Mouse (Mus musculus) adrenal gland, adult 2 months (tissue): ENCODE results near the gene Ppp4r3a. TPM values are rescaled to one million over a fixed set of nuclear protein-coding genes. Genes with fewer than 3 reads are reported as not detected.
"Not testable (repeated sequence)": the region's sequence is repeated elsewhere in the genome, so short reads cannot be mapped to it uniquely, and the experiment has no call there.

ENCODE experiments used
- DNase-seq: peaks from one replicate; pipeline ENCODE4 v3.0.0; 2021
- polyA plus RNA-seq: library from polyadenylated mRNA; depleted of rRNA; stranded (reverse); fragments of >200 nt; gene quantifications from 2 replicates; pipeline ENCODE4 v1.2.3, GENCODE M21; 2012
- total RNA-seq, 2 experiments: library from RNA; stranded (reverse); gene quantifications; 2 replicates each; pipeline ENCODE4 v1.2.3; 2021

Ppp4r3a gene
- total and polyA plus RNA-seq, 3 experiments, result 13.6 to 74.8 (median 42.6) TPM

DNA sequence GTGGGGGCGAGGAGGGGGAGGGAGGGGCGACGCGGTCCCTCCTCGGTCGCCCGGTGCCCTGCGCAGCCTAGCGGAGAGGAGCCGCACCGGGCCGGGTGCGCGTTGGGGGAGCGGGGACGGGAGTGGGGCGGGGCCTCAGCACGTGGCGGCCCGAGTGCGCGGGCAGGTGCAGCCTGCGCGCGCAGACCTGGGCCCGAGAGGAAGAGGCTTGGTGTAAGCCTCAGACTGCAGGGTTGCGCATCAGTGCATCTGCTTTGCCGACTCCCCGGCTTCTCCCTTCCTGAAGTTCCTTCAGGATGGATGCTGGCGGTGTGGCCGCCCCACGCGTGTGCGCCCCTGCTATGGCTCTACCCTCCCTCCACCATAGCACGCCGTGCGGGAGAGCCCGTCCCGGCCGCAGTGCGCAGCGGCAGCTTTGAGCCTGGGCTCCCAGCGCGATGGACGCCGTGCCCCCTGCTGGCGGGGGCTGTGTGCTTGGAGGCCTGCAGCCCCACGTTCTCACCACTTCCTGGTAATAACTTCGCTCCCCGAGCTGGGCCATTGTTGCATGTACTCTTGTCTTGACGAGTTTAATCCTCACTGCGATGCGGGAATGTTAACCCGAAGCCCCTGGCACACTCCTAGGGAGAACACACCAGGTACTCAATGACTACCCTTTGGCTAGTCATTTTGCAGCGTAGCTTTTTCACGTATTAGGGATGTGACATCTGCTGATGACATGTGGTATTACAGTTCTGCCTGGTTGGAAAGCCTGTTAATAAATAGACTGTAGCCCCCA lies 54.4 kb downstream of the Ppp4r3a start, which contains the start of gene Ccdc88c:
Gene Ccdc88c, minus strand, starts transcription at position 103 of the 778 bp plus-strand sequence.
- DNase-seq, result peak; percentile 84

DNA sequence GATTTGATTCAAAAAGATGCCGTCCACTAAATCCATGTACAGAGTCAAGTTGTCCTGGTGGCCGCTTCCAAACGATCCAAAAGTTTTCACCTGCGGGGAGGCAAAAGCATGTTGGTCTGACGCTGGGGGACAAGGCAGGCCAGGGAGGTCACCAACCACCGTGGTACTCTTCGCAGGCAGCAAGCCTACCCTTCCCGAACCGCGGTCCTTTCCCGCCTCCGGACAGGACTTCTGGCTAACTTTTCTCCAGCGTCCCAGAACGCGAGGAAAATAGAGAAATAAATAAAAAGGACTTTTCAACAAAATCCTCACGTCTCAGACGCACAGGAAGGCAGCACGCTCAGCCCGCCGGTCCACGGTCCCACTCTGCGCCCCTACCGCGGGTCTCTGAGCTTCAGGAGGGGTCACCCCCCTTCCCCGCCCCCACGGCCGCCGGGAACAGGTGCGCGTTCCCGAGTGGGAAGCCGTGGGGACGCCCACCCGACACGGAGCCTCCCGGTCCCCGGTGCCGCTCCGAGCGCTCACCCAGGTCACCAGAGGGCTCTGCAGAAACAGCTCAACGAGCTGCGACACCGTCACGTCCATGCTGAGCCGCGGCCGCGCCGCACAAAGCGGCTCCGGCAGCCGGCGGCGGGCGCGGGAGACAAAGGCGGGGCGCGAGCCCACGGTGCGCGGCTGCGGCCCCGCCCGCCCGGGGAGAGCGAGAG lies 55.1 kb downstream of the Ppp4r3a start:
- no peak for DNase-seq

DNA sequence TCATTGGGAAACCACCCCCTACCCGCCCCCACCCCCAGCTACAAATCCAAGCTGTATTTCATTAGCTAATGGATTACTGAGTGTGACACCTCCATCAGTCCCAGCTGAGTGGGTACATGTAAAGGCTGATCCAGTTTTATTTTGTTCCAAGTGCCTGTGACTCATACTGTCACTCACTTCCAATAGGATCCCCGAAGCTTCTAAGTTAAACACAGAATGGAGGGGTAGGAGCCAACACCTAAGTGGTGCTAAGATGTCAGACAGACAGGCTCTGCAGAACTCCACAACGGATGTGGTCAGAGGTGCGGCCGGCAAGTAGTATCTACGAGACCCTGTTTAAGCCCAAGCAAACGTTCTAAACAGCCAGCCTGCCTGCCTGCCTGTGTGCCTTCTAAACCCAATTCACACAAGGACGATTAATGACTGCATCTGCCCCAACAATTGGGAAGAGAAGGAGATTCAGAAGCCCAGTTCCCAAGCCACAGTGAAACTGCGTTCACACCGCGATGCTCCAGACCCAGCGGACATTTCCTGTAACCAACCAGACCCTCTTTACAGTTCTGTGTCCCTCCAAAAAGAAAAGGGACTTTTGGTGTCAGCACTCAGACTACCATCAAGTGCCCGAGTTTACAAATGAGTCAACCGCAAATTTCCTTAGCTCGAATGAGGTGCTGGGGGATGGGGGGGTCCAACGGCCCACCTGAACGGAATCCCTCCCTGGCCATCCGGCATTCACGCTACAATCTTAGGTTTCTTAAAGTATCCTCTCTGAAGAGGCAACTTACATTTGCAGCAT lies 55.9 kb downstream of the Ppp4r3a start:
- DNase-seq, result peak; percentile 26

DNA sequence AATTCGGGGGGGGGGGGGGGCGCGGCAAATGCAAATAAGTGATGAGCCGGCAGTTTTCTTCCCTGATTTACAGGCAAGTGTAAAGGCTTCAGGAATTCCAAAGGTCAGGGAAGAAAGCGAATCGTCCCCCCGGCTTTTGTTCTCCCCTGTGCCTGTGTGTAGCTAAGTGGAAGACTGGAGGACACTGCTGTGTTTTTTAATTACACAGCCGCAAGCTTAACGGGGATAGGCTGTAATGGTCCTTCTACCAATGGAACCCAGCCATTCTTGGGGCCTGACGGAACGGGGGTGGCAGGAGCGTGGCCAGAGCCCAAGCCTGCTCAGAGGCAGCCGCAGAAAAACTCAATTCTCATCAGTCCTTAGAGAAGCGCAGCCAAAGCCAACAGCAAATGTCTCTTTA lies 56.6 kb downstream of the Ppp4r3a start:
- DNase-seq, result no peak

DNA sequence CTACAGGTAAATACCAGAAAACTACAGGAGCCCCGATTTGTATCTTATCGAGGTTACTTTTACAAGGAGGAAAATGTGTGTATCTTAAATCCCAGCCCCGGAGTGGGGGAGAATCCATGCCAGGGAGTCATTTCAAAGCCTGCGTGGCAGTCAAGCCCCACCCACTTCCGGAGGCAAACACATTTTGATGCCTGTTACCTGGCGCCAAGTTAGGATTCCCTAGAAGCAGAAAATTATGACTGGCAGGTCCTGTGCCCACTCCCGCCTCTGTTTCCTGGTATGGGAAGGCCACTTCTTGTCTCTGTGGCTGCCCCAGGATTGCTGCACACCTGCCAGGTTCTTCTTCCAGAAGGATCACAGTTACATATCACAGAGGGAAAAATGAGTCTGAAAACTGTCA lies 57.0 kb downstream of the Ppp4r3a start:
- DNase-seq, result no peak

DNA sequence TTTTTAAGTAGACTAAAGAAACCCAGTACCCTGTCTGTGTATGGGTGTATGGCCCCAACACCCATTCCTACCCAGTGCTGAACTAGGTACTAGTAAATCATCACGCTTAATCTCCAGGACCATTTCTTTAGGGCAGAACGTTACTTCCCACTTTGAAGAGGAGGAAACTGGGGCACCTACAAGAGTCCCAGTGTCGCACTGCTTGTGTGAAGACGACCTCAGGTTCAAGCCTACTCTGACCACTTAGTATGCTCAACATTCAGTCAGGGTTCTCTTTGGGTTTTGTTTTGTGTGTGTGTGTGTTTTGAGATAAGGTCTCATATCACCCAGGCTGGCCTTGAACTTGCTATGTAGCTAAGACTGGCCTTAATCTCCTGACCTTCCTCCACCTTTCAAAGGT lies 57.5 kb downstream of the Ppp4r3a start:
- no peak for DNase-seq

DNA sequence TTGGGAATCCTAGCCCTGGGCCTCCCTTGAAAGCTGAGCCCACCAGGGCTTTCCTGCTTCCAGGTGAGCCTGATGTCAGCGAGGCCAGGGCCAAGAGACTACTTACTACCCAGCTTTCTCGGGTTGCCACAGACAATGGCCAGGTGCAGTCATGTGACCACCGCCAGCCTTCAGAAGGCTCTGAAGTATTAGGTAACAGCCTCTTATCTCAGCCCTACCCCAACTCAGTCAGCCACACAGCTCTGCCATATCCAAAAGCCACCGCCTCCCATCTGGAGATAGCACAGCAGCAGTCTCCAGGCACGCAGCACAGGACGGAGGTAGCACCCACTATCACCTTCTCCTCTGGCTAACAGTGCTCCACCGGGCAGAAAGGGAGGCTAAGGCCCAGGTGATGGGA lies 58.1 kb downstream of the Ppp4r3a start:
- no peak for DNase-seq

DNA sequence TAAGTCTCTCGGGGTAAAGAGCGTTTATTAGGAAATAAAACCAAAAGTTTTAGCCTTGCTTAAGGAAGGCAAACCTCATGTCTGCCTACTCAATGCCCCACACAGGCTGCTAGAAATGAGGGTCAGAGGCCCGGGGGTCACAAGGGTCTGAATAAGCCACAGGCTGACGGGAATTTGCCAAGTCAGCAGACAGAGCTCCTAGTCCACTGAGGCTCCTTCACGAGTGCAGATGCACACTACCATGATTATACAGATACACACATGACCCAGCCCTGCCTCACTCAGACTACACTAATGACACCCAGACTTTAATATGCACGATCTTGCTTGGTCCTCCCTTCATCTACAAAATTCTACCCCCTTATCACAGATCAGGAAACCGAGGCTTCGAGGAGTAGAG lies 58.7 kb downstream of the Ppp4r3a start:
- DNase-seq, result no peak

DNA sequence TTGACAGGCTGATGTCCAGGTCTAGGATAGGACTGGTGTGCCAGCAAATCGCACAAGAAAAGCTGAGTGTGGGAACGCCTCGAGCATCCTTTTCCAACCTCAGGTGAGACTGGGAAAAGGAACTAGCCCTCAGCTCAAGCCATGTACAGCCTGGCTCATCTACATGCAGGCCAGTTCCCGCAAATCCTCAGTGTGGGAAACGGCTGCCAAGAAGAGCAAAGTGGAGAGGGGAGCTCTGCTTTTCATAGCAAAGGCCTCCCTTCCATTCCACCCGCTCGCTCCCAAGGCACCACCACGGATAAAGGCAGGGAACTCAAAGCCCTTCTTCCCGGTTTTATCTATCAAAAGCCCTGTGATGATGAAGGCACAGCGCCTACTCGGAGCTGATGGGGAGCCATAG lies 60.4 kb downstream of the Ppp4r3a start:
- DNase-seq, result no peak

DNA sequence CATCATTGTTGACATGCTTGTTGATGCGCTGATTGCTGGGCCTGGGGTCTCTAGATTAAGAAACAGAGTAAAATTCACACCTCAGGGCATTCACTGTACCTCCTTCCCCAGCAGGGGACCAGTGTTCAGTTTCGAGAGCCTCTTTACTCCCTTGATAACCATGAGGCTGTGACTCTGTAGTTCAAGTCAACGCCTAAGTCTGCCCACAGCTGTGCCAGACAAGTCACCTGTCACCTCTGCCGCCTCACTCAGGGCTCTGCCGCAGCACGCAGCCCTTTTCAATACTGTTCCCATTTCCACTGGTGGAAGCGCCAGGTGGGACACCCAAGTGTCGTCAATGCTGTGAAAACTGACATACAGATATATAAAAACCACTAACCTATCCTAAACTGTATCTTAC lies 61.1 kb downstream of the Ppp4r3a start:
- no peak for DNase-seq

DNA sequence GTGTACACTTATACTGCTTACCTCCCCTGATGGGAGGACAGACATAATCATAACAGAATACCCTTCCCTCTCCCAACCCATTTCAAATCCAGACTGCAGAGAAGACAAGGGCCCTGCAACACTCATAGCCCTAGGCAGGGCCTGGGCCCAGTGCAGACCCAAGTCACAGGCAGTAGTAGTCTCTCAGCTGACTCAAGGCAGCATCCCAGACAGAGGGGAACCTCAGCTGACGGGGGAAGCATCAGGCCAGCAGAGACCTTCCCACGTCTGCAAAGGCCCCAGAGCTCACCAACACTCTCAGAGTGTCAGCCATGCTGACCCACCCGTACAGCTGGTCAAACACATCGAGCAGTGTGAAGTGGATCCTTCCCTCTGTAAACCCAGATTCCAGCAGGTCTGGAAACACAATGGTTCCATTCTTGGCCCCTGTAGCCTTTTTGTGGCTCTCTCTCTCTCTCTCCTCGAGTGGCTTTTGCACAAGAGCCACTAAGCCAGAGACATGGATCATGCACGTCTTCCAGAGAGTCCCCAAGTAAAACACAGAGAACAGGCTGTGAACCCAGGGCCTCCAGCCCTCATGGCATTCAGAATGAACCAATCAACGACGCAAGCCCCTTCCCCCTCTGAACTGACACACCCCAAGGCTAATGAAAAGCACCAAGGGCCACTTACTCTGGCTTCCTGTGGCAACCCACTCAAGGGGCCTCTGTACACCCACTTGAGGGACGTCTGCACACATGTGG lies 61.8 kb downstream of the Ppp4r3a start:
- DNase-seq, result no peak

DNA sequence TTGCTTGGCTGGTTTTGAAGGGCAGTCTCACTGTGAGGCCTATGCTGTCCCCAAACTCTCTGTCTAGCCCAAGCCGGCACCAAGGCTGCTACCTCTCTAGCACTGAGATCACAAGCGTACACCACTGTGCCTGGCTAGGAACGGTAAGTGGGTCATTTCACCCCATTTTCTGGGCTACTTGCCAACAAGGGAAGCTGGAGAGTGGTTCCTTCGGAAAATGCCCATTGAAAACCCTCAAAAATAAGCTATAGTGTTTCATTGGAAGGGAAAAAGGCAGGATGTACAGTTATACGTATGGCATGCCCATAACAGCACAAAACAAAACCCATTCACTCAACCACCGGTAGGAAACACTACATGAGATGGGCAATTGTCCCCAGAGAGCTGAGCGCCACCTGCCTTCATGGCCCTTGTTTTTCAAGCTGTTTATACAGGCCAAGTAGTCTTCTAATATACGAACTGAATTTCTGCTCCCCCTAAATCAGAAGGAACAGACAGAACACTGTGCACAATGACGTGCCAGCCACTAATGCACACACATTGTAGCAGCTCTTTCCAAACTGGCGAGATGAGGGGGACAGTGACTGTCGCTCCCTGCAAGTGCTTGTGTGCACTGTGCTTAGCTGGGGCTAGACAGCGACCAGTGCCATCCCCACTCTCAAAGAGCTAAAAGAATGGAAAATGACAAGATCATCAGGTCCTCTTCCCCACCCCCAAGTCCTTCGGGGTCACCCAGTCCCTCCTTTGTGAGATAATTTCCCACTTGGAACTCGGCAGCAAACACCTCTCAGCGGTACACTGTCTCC lies 63.1 kb downstream of the Ppp4r3a start:
- no peak for DNase-seq

DNA sequence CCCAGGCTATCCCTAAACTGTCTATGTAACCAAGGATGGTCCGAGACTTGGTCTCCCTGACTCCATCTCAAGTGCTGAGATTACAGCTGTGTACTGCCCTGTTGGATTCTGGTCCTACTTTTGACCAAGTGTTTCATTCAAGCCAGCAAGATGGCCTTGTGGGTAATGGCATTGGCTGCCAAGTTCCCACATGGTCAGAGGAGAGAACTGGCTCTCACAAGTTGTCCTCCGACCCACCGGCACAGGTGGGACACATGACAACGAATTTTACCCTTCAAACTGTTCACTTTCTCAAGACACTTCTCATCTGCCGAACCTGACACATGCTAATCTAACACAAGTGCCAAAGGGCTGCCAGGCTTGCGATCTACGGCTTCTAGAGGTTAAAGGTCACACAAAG lies 64.1 kb downstream of the Ppp4r3a start:
- DNase-seq, result no peak

DNA sequence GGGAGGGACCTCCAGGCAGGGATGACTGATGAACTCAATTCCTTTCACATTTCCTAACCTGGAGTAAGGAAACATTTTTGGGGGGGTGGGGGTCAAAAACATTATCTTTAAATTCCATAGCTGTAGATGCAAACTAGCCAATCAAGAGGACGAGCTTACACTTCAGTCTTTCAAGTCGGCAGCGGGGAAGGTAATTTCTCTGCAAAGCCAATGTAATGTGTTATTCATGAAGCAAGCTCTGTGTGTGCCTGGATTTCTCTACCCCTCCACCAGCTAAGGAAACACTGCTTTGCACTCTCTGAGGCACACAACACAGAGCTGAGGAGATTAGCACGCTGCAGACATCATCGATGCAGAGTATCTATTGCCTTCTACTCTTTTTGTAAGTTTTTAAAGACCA lies 64.5 kb downstream of the Ppp4r3a start:
- DNase-seq, result no peak

DNA sequence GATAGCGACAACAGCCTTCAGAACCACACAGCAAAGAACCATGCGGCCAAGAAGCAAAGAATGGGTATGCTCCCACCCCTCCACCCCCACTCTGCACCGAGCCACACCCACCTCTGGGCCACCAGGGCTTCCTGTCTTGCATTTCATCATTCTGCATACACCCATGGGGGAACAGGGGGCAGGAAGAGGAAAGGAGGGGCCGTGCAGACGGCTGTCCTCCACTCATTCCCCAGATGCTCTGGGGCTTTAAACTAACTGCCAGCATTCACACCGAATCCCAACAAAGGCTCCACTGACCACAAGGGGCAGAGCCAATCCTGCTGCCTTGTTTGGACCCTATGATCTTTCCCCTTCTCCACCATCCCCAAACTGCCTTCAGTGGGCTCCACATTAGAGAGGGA lies 65.5 kb downstream of the Ppp4r3a start:
- peak; percentile 17 for DNase-seq

DNA sequence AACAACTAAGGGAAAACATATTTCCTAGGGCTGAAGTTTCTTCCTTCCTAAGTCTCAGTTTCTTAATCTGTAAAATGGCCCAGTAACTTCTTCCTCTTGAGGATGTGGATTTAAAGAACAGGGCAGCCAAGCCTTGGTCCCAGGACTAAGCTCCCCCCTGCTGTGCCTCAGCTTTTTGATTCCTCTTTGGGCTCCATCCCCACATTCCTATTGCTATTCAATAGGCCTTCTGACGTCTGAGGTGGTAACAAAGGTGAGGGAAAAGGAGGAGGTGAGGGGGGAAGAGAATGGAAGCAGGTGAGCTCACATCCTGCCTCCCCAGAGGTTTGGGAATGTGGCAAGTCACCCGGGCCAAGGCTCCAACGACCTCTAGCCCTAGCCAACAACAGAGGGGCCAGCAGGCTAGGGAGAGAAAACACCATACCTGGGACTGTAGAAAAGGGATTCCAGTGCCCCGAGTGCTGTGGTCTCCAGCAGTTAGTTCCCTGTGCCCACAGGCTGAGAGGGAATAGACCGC lies 67.0 kb downstream of the Ppp4r3a start:
- no peak for DNase-seq

DNA sequence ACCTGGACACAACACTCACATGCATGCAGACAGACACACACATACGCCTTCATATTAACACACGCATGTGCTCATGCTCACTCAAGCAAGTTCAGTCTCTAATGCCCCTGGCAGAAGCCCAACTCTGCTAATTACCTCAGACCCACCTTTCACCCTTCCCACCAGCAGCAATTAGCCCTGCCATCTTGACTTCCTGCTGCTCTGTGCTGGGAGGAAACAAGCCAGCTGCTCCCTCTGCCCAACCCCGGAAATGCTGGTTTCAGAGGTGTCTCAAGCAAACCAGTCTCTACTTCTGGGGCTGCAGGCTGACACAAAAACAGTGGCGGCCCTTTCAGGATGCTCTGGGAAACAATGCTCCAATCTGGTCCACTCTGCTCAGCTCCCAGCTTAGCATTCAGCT lies 67.6 kb downstream of the Ppp4r3a start:
- peak; percentile 11 for DNase-seq

DNA sequence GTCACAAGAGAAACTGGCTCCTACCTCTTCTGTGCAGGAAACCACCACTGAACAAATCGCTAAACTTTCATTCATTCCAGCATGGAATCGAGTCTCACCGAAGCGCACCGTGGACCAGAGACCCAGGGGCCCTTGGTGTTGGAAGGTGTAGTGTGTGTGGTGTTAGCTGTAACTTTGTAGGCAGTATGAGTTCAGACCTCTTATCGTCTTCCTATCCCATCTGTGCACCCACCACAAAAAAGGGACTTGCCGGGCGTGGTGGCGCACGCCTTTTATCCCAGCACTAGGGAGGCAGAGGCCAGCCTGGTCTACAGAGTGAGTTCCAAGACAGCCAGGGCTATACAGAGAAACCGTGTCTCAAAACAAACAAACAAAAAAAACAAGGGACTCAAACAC lies 68.3 kb downstream of the Ppp4r3a start:
- DNase-seq, result no peak

DNA sequence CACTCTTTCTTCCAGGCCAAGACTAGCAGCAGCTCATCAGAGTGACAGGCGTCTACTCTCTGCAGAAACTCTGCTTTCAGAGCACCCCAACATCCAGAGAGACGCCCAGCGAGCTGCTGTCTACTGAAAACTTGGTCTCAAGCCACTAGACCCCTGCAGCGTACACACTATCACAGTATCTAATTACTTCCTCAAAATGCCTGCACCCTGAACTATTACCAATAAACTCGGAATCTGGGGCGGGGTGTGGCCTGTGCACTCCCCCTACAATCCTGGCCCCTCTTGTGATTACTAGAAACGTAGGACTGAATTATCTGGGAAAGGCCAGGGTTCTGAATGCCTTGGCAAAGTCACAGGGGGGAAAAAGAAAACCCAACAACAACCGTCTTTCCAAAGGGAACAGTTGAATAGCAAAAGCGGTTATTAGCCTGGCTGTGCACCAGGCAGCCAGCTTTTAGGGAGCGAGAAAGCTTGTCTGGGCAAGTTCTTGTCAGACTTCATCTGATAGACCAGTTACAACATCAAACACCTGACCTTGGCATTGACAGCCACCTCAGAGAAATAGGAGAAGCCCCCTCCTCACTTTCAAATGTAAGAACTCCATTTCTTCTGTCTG lies 68.8 kb downstream of the Ppp4r3a start:
- no peak for DNase-seq

DNA sequence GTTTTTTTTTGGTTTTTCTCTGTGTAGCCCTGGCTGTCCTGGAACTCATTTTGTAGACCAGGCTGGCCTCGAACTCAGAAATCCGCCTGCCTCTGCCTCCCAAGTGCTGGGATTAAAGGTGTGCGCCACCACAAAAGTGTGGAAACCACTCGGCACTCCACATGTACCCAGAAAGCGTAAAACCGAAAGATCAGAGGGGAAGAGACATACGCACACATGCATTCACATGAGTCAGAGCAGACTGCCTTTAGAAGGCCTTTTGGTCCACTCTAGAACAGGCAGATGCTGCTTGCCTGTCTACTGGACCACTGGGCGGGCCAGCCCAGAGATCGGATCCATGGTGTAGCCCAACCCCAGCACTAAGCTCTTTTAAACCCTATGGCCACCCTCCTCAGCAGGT lies 69.8 kb downstream of the Ppp4r3a start:
- not testable (repeated sequence) for DNase-seq
